Mouse (Mus musculus): ENCODE measurements around the gene Olfr10. TPM values are rescaled to one million over a fixed set of nuclear protein-coding genes. Genes with fewer than 3 reads are reported as not detected.

Olfr10 gene
- polyA plus RNA-seq, 1 experiment from 2014 or later = not detected

DNA sequence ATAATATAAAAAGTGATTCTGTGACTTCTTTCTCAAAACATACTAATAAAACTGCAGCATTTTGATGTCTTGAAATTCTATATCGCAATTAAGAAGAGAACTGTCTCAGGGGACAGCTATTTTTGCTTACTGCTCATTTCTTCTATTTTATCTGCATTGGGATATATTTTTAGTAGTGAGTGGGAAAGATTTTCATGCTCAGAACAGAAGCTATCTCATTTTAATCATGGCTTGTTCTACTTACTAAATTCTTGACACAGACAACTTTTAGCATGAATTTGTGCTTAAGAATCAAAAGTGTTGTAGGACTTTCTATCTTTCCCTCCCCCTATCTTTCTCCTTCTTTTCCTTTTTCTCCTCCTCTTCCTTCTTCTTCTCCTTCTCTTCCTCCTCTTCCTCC lies 25.1 kb downstream of the Olfr10 start:
- Histone ChIP-seq H3K4me2 (ENCODE audit: low read depth, low read length) (no peak overlapping the region), H3K9me3 (replicated peaks; ENCODE audit: control insufficient read depth, low read length) (no peaks in the 10 kb centered on the region), H3K9ac (replicated peaks; ENCODE audit: low read length) (no peak overlapping the region), H3K4me1 (ENCODE audit: control insufficient read depth, insufficient read depth, low read length) (no peaks in the 10 kb centered on the region), H3K27ac (replicated peaks; ENCODE audit: low read depth, low read length) (no peak overlapping the region), H3K27me3 (ENCODE audit: control insufficient read depth, insufficient read depth, low read length) (no peaks in the 10 kb centered on the region), H3K36me3 (replicated peaks; ENCODE audit: control insufficient read depth, insufficient read depth, low read depth, low read length) (no peaks in the 10 kb centered on the region), H3K4me3 (ENCODE audit: low read depth, low read length) (no peak overlapping the region)
- ATAC-seq (replicated peaks; ENCODE audit: insufficient number of reproducible peaks, low FRiP score, low TSS enrichment, low read depth) (no peak), DNase-seq (ENCODE audit: low spot score) (no peak)
- 72% methylated on average over 1 of the region's 1 CpGs for WGBS

GRCm38 (mm10) chr11:49334888-49335287 lies 30.3 kb downstream of the Olfr10 start, which contains the start of gene Olfr1390:
TSS of gene Olfr1390 (plus strand) at chr11:49335188.
- no peak within 1 kb of the TSS for H3K4me3 ChIP-seq (ENCODE audit: low read depth, low read length)
- DNase-seq (ENCODE audit: low spot score) (no peak), ATAC-seq (replicated peaks; ENCODE audit: insufficient number of reproducible peaks, low FRiP score, low TSS enrichment, low read depth) (no peak)
- H3K9ac ChIP-seq (replicated peaks; ENCODE audit: low read length) = no peak within 1 kb of the TSS
- H3K4me1 ChIP-seq (ENCODE audit: control insufficient read depth, insufficient read depth, low read length) = no peaks in the 10 kb centered on the region
- no peaks in the 10 kb centered on the region for H3K36me3 ChIP-seq (replicated peaks; ENCODE audit: control insufficient read depth, insufficient read depth, low read depth, low read length)
- no peak within 1 kb of the TSS for H3K27ac ChIP-seq (replicated peaks; ENCODE audit: low read depth, low read length)
- no peaks in the 10 kb centered on the region for H3K9me3 ChIP-seq (replicated peaks; ENCODE audit: control insufficient read depth, low read length)
- WGBS = 85% methylated on average over 1 of the region's 1 CpGs
- H3K4me2 ChIP-seq (ENCODE audit: low read depth, low read length) = no peak within 1 kb of the TSS
- H3K27me3 ChIP-seq (ENCODE audit: control insufficient read depth, insufficient read depth, low read length) = no peaks in the 10 kb centered on the region

DNA sequence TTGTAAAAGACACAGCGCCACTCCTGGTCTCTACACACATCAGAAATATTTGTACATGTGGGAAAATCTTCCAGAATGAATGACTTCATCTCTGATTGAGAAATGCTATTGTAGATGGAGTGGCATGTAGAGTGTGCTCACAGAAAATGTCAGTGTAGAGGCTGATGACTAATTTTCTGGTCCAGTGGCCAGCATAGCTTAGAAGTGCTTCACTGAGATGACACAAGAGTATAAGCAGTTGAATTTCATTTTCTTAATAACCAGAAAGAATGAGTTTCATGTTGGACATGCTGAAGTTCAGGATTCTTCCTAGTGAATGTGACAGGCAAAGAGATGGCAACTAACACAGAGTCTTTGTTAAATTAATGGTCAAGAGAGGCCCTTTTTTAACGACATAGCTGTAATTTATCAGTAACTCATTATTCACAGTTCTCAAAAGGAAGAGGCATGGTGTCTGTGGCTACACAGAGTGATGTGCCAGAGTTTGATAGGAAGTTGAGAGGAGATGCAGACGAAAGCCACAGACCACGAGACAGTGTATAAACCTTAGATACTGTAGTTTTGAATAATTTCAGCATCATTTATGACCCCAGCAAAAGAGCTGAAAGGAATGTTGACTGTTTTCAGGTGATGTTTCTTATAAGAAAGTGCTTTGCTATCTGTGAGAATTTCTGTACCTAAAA lies 32.8 kb downstream of the Olfr10 start:
- H3K4me2 ChIP-seq (ENCODE audit: low read depth, low read length) = no peak overlapping the region
- H3K9ac ChIP-seq (replicated peaks; ENCODE audit: low read length) = no peak overlapping the region
- no peaks in the 10 kb centered on the region for H3K9me3 ChIP-seq (replicated peaks; ENCODE audit: control insufficient read depth, low read length)
- 66% methylated on average over 4 of the region's 4 CpGs for WGBS
- ATAC-seq (replicated peaks; ENCODE audit: insufficient number of reproducible peaks, low FRiP score, low TSS enrichment, low read depth) = no peak
- no peaks in the 10 kb centered on the region for H3K36me3 ChIP-seq (replicated peaks; ENCODE audit: control insufficient read depth, insufficient read depth, low read depth, low read length)
- no peak overlapping the region for H3K27ac ChIP-seq (replicated peaks; ENCODE audit: low read depth, low read length)
- DNase-seq (ENCODE audit: low spot score) = no peak
- no peak overlapping the region for H3K4me3 ChIP-seq (ENCODE audit: low read depth, low read length)
- H3K27me3 ChIP-seq (ENCODE audit: control insufficient read depth, insufficient read depth, low read length) = no peaks in the 10 kb centered on the region
- H3K4me1 ChIP-seq (ENCODE audit: control insufficient read depth, insufficient read depth, low read length) = no peaks in the 10 kb centered on the region

Other genes with a start within 250 kb of the Olfr10 start
- not detected in 2 replicates for gene Tgtp2, start 240.5 kb upstream of the Olfr10 start, polyA plus RNA-seq (2014; fragmentation: Nextera tagmentation; extraction: Ambion mirVana)
- gene Ifi47, start 228.2 kb upstream of the Olfr10 start, polyA plus RNA-seq (2014; fragmentation: Nextera tagmentation; extraction: Ambion mirVana) = 0.56 and 1.2 TPM in 2 replicates
- not detected in 2 replicates for gene Olfr1396, start 189.9 kb upstream of the Olfr10 start, polyA plus RNA-seq (2014; fragmentation: Nextera tagmentation; extraction: Ambion mirVana)
- not detected in 2 replicates for gene Olfr1395, start 162.5 kb upstream of the Olfr10 start, polyA plus RNA-seq (2014; fragmentation: Nextera tagmentation; extraction: Ambion mirVana)
- gene Olfr1394, start 150.4 kb upstream of the Olfr10 start, polyA plus RNA-seq (2014; fragmentation: Nextera tagmentation; extraction: Ambion mirVana) = not detected in 2 replicates
- 0.15 and 0.77 TPM in 2 replicates for gene Btnl9, start 117.6 kb upstream of the Olfr10 start, polyA plus RNA-seq (2014; fragmentation: Nextera tagmentation; extraction: Ambion mirVana)
- gene Zfp62, start 101.4 kb upstream of the Olfr10 start, polyA plus RNA-seq (2014; fragmentation: Nextera tagmentation; extraction: Ambion mirVana) = 64.0 and 66.1 TPM in 2 replicates
- gene Mgat1, start 60.5 kb upstream of the Olfr10 start, polyA plus RNA-seq (2014; fragmentation: Nextera tagmentation; extraction: Ambion mirVana) = 26.4 and 32.8 TPM in 2 replicates
- gene Olfr1393, start 26.4 kb upstream of the Olfr10 start, polyA plus RNA-seq (2014; fragmentation: Nextera tagmentation; extraction: Ambion mirVana) = 0.17 TPM in 1 of 2 replicates, not detected in the other
- gene Olfr1392, start 19.5 kb upstream of the Olfr10 start, polyA plus RNA-seq (2014; fragmentation: Nextera tagmentation; extraction: Ambion mirVana) = not detected in 2 replicates
- not detected in 2 replicates for gene Olfr1391, start 18.0 kb downstream of the Olfr10 start, polyA plus RNA-seq (2014; fragmentation: Nextera tagmentation; extraction: Ambion mirVana)
- not detected in 2 replicates for gene Olfr1390, start 30.4 kb downstream of the Olfr10 start, polyA plus RNA-seq (2014; fragmentation: Nextera tagmentation; extraction: Ambion mirVana)
- gene Olfr1389, start 118.3 kb downstream of the Olfr10 start, polyA plus RNA-seq (2014; fragmentation: Nextera tagmentation; extraction: Ambion mirVana) = not detected in 2 replicates
- gene Olfr1388, start 131.9 kb downstream of the Olfr10 start, polyA plus RNA-seq (2014; fragmentation: Nextera tagmentation; extraction: Ambion mirVana) = 0.22 and 0.38 TPM in 2 replicates
- not detected in 2 replicates for gene Olfr1387, start 150.6 kb downstream of the Olfr10 start, polyA plus RNA-seq (2014; fragmentation: Nextera tagmentation; extraction: Ambion mirVana)
- gene Olfr1386, start 160.3 kb downstream of the Olfr10 start, polyA plus RNA-seq (2014; fragmentation: Nextera tagmentation; extraction: Ambion mirVana) = not detected in 2 replicates
- not detected in 2 replicates for gene Olfr1385, start 184.3 kb downstream of the Olfr10 start, polyA plus RNA-seq (2014; fragmentation: Nextera tagmentation; extraction: Ambion mirVana)
- gene Olfr1384, start 202.0 kb downstream of the Olfr10 start, polyA plus RNA-seq (2014; fragmentation: Nextera tagmentation; extraction: Ambion mirVana) = not detected in 2 replicates
- not detected in 2 replicates for gene Olfr1383, start 214.9 kb downstream of the Olfr10 start, polyA plus RNA-seq (2014; fragmentation: Nextera tagmentation; extraction: Ambion mirVana)
- not detected in 2 replicates for gene Olfr1382, start 223.5 kb downstream of the Olfr10 start, polyA plus RNA-seq (2014; fragmentation: Nextera tagmentation; extraction: Ambion mirVana)
- not detected in 2 replicates for gene Olfr1381, start 238.7 kb downstream of the Olfr10 start, polyA plus RNA-seq (2014; fragmentation: Nextera tagmentation; extraction: Ambion mirVana)